In the genomic region with DNA sequence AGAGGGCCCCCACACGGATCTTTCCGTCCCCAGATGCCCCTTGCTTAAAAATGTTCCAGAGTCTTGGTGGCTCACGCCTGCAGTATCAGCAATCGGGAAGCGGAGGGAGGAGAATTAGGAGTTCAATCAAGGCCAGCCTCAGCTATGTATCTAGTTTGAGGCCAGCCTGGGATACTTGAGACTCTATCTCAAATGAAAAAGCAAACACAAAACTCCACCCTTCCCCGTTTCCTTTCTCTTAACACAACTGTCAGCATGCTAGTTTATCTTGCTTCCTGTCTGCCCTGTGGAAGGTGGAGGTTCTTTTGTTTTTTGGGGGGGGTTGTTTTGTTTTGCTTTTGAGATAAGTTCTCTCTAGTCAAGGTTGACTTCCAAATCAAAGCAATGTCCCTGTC, we compare ENCODE assay signal across 9 mouse cellular contexts. TPM values are rescaled to one million over a fixed set of nuclear protein-coding genes. Genes with fewer than 3 reads are reported as not detected.
DNase-seq lines count a peak whose midpoint lies in the region; ATAC-seq and TF ChIP-seq lines count a peak whose summit lies in the region.
"Had no signal": no experiment of that assay in that cellular context is flagged by ENCODE, and none has a peak within 500 bp of the region (broad histone marks: within the 10 kb centered on the region; RNA-seq: fewer than 3 reads in every experiment).

No protein-coding gene starts in this region.

- H3K4me2 ChIP-seq in hindbrain, postnatal 0 days (ENCODE audit: low read depth, low read length), result peak overlapping the region; percentile 66
- peak overlapping the region; percentile 52; the same call in 1 of the 2 replicates for H3K4me2 ChIP-seq in midbrain, embryonic 11.5 days

- no peaks in the 10 kb centered on the region for H3K9me3 ChIP-seq in embryonic facial prominence, embryonic 10.5 days
- H3K9me3 ChIP-seq in hindbrain, postnatal 0 days (ENCODE audit: low read length), result no peaks in the 10 kb centered on the region
- no peaks in the 10 kb centered on the region for H3K9me3 ChIP-seq in midbrain, embryonic 11.5 days (ENCODE audit: control insufficient read depth, low read length)

- no peaks in the 10 kb centered on the region for H3K36me3 ChIP-seq in heart, adult 2 months (ENCODE audit: control insufficient read depth, insufficient read depth, low read length)
- no peaks in the 10 kb centered on the region for H3K36me3 ChIP-seq in embryonic facial prominence, embryonic 10.5 days (replicated peaks)
- H3K36me3 ChIP-seq in hindbrain, postnatal 0 days (ENCODE audit: insufficient read depth, low read length), result no peaks in the 10 kb centered on the region
- no peaks in the 10 kb centered on the region for H3K36me3 ChIP-seq in midbrain, embryonic 11.5 days (ENCODE audit: control insufficient read depth, insufficient read depth, low read length)

- TF ChIP-seq POLR2A in heart, adult 2 months (IDR thresholded peaks at IDR 0.05; ENCODE audit: insufficient read depth, low read depth, low read length), result 0 out of 2 replicates have a peak, but pooled peaks have one; percentile 1

- TF ChIP-seq CTCF in heart, adult 2 months (IDR thresholded peaks at IDR 0.05), result no peak
- no peak for TF ChIP-seq CTCF in hindbrain, postnatal 0 days (IDR thresholded peaks at IDR 0.05; ENCODE audit: low read depth)

- no peak overlapping the region; the same call in 1 of the 2 replicates for H3K4me3 ChIP-seq in heart, adult 2 months
- H3K4me3 ChIP-seq in embryonic facial prominence, embryonic 10.5 days, result peak overlapping the region; percentile 55
- peak overlapping the region; percentile 40; the same call in 1 of the 2 replicates for H3K4me3 ChIP-seq in hindbrain, postnatal 0 days (ENCODE audit: low read length)
- H3K4me3 ChIP-seq in midbrain, embryonic 11.5 days (ENCODE audit: low read depth, low read length), result no peak overlapping the region

- no peak for ATAC-seq in hindbrain, postnatal 0 days
- ATAC-seq in midbrain, embryonic 11.5 days (ENCODE audit: low FRiP score), result no peak

- H3K27ac ChIP-seq in heart, adult 2 months, result peak overlapping the region; percentile 67
- peak overlapping the region; percentile 11; the same call in 1 of the 2 replicates for H3K27ac ChIP-seq in embryonic facial prominence, embryonic 10.5 days (replicated peaks)
- H3K27ac ChIP-seq in hindbrain, postnatal 0 days, result no peak overlapping the region
- H3K27ac ChIP-seq in midbrain, embryonic 11.5 days (ENCODE audit: low read depth, low read length), result no peak overlapping the region

- DNase-seq in heart, adult 2 months, result peak in 1 of 2 experiments; percentile 21
- no peak for DNase-seq in heart, postnatal 10 days
- no peak for DNase-seq in embryonic facial prominence, embryonic 10.5 days (ENCODE audit: low spot score)
- DNase-seq in hindbrain, postnatal 0 days (ENCODE audit: low spot score), result no peak
- no peak for DNase-seq in midbrain, embryonic 11.5 days (ENCODE audit: low spot score, missing footprints)
- no peak for DNase-seq in ovary, postnatal 10 days (ENCODE audit: low spot score)
- DNase-seq in spleen, postnatal 36 days (ENCODE audit: low spot score in 2 of 2), result no peak
- no peak for DNase-seq in right cerebral cortex, postnatal 4 days

- 24% methylated on average over 6 of the region's 6 CpGs for WGBS in heart, adult 2 months
- WGBS in embryonic facial prominence, embryonic 10.5 days, result 46% methylated on average over 6 of the region's 6 CpGs
- WGBS in hindbrain, postnatal 0 days, result 45% methylated on average over 6 of the region's 6 CpGs
- 49% methylated on average over 6 of the region's 6 CpGs for WGBS in midbrain, embryonic 11.5 days

- H3K4me1 ChIP-seq in heart, adult 2 months (ENCODE audit: control insufficient read depth, insufficient read depth, low read length), result peaks cover 5% of the 10 kb centered on the region; the same call in 1 of the 2 replicates
- peaks cover 22% of the 10 kb centered on the region for H3K4me1 ChIP-seq in embryonic facial prominence, embryonic 10.5 days
- H3K4me1 ChIP-seq in hindbrain, postnatal 0 days (ENCODE audit: insufficient read depth, low read length), result 0 out of 2 replicates have a peak, but pooled peaks cover 3% of the 10 kb centered on the region
- peaks cover 2% of the 10 kb centered on the region for H3K4me1 ChIP-seq in midbrain, embryonic 11.5 days (ENCODE audit: control insufficient read depth, insufficient read depth, low read length)

- intact Hi-C loops in heart, adult 2 months (cut with DNase I), result loop anchor here (2.0 kb wide), 1 partner anchor 25 kb away; no protein-coding TSS in a partner anchor
- intact Hi-C loops in heart, postnatal 10 days (cut with DNase I), result no loop called here

- TF ChIP-seq EP300 in heart, adult 2 months (IDR thresholded peaks at IDR 0.05; ENCODE audit: insufficient read depth, low read depth, low read length), result no peak

- H3K27me3 ChIP-seq in heart, adult 2 months (ENCODE audit: control insufficient read depth, insufficient read depth, low read length), result no peaks in the 10 kb centered on the region
- peaks cover 22% of the 10 kb centered on the region for H3K27me3 ChIP-seq in embryonic facial prominence, embryonic 10.5 days (replicated peaks; ENCODE audit: low read depth, poor library complexity, severe bottlenecking)
- no peaks in the 10 kb centered on the region for H3K27me3 ChIP-seq in hindbrain, postnatal 0 days (ENCODE audit: insufficient read depth, low read length)
- no peaks in the 10 kb centered on the region for H3K27me3 ChIP-seq in midbrain, embryonic 11.5 days (ENCODE audit: control insufficient read depth, insufficient read depth, low read length)
- H3K27me3 ChIP-seq: CH12.LX had no signal

- H3K79me2 ChIP-seq in heart, adult 2 months (replicated peaks; ENCODE audit: control insufficient read depth, insufficient read depth, low read length), result no peaks in the 10 kb centered on the region

- H3K9ac ChIP-seq in heart, adult 2 months (ENCODE audit: low read depth, low read length), result no peak overlapping the region
- no peak overlapping the region for H3K9ac ChIP-seq in hindbrain, postnatal 0 days (replicated peaks; ENCODE audit: low read length)
- H3K9ac ChIP-seq in midbrain, embryonic 11.5 days (ENCODE audit: low read length), result peak overlapping the region; percentile 46; the same call in 1 of the 2 replicates

RNA-seq across cellular contexts. Expression of a gene that starts 32.3 kb away (rescaled TPM):
- total RNA-seq in heart, adult 2 months (2021), result 10 to 100 TPM; 44.6 to 46.4 TPM
- polyA plus RNA-seq in heart, adult 2 months (2012; rRNA removed), result 73.1 and 73.9 TPM in 2 replicates
- 10 to 100 TPM; 66.0 to 68.1 TPM for total RNA-seq in heart, postnatal 10 days (2021)
- 7.8 and 11.5 TPM in 2 replicates for polyA plus RNA-seq in embryonic facial prominence, embryonic 10.5 days (2016; fragmentation: Nextera tagmentation; extraction: Ambion mirVana)
- total RNA-seq in hindbrain, postnatal 0 days (2014; rRNA removed), result 9.2 and 10.4 TPM in 2 replicates
- 8.2 and 8.6 TPM in 2 replicates for polyA plus RNA-seq in hindbrain, postnatal 0 days (2015; fragmentation: Nextera tagmentation; extraction: Ambion mirVana)
- polyA plus RNA-seq in midbrain, embryonic 11.5 days (2014; fragmentation: Nextera tagmentation; extraction: Ambion mirVana), result 10.9 and 12.8 TPM in 2 replicates

RNA-seq across cellular contexts. Expression of a gene that starts 58.5 kb away (rescaled TPM):
- 10 to 100 TPM; 15.7 to 17.7 TPM for total RNA-seq in heart, adult 2 months (2021)
- 18.0 and 27.3 TPM in 2 replicates for polyA plus RNA-seq in heart, adult 2 months (2012; rRNA removed)
- 10 to 100 TPM; 37.5 to 38.4 TPM for total RNA-seq in heart, postnatal 10 days (2021)
- polyA plus RNA-seq in embryonic facial prominence, embryonic 10.5 days (2016; fragmentation: Nextera tagmentation; extraction: Ambion mirVana), result 286 and 311 TPM in 2 replicates
- total RNA-seq in hindbrain, postnatal 0 days (2014; rRNA removed), result 36.2 and 44.6 TPM in 2 replicates
- polyA plus RNA-seq in hindbrain, postnatal 0 days (2015; fragmentation: Nextera tagmentation; extraction: Ambion mirVana), result 72.3 and 75.9 TPM in 2 replicates
- 223 and 253 TPM in 2 replicates for polyA plus RNA-seq in midbrain, embryonic 11.5 days (2014; fragmentation: Nextera tagmentation; extraction: Ambion mirVana)

Comparison
In these comparisons a context has a peak if more than half of its experiments do, and no peak if none do; other contexts are left out.
1. H3K27ac ChIP-seq: peak in heart, adult 2 months (single experiment) and embryonic facial prominence, embryonic 10.5 days (single experiment); none in hindbrain, postnatal 0 days (single experiment) and midbrain, embryonic 11.5 days (single experiment).
2. H3K4me3 ChIP-seq: peak in embryonic facial prominence, embryonic 10.5 days (single experiment) and hindbrain, postnatal 0 days (single experiment); none in heart, adult 2 months (single experiment) and midbrain, embryonic 11.5 days (single experiment).